Mouse (Mus musculus) neural tube, embryonic 12.5 days (tissue): ENCODE measurements around the gene Ubap1. TPM values are rescaled to one million over a fixed set of nuclear protein-coding genes. Genes with fewer than 3 reads are reported as not detected.

Source experiments
- ATAC-seq: fragments of 200-750 bp; cut with Nextera tagmentation; 2 replicates; pipeline ENCODE4 v1.8.0; 2017; ENCODE audit warnings: low read depth, mild to moderate bottlenecking, moderate TSS enrichment, moderate library complexity; ENCODE audit not compliant: low FRiP score
- H3K27ac ChIP-seq: fragments of 300-500 bp; sonication (generic); 2 replicates; pipeline ENCODE4 v1.5.1; 2016
- H3K27me3 ChIP-seq: fragments of 300-500 bp; sonication (generic); replicated peaks from 2 replicates; pipeline ENCODE4 v1.6.1; 2016; ENCODE audit warnings: mild to moderate bottlenecking
- H3K36me3 ChIP-seq: fragments of 300-500 bp; sonication (generic); 2 replicates; pipeline ENCODE4 v1.6.1; 2016; ENCODE audit warnings: mild to moderate bottlenecking
- H3K4me1 ChIP-seq: fragments of 300-500 bp; sonication (generic); 2 replicates; pipeline ENCODE4 v1.6.1; 2016
- H3K4me2 ChIP-seq: fragments of 300-500 bp; sonication (generic); replicated peaks from 2 replicates; pipeline ENCODE4 v1.6.1; 2016; ENCODE audit warnings: mild to moderate bottlenecking
- H3K4me3 ChIP-seq: fragments of 300-500 bp; sonication (generic); 2 replicates; pipeline ENCODE4 v1.5.1; 2016
- H3K9ac ChIP-seq: fragments of 300-500 bp; sonication (generic); 2 replicates; pipeline ENCODE4 v1.6.1; 2016; ENCODE audit warnings: mild to moderate bottlenecking
- H3K9me3 ChIP-seq: fragments of 300-500 bp; sonication (generic); 2 replicates; pipeline ENCODE4 v1.6.1; 2016; ENCODE audit warnings: mild to moderate bottlenecking
- WGBS: fragments of 180-500 bp; shearing (Covaris S2); methylation state at CpG from one replicate; pipeline ENCODE4 v1.1.7; 2016; 5-methylcytosine and 5-hydroxymethylcytosine counted together
- polyA plus RNA-seq: library from polyadenylated mRNA; unstranded; fragments of >200 nt; fragmentation: Nextera tagmentation; extraction: Ambion mirVana; gene quantifications from 2 replicates; pipeline ENCODE4 v1.2.1, GENCODE M21; 2016

The Ubap1 gene
- polyA plus RNA-seq, 1 experiment from 2014 or later = 84.6 TPM

GRCm38 (mm10) chr4:41359358-41359757 is 10.6 kb downstream of the Ubap1 start:
- WGBS = 92% methylated on average over 7 of the region's 7 CpGs
- H3K27me3 ChIP-seq = no peaks in the 10 kb centered on the region
- no peak overlapping the region for H3K4me3 ChIP-seq
- no peak overlapping the region for H3K4me2 ChIP-seq
- H3K9me3 ChIP-seq = no peaks in the 10 kb centered on the region
- no peak overlapping the region for H3K9ac ChIP-seq
- H3K36me3 ChIP-seq = peaks cover 8% of the 10 kb centered on the region; the same call in 1 of the 2 replicates
- no peak for ATAC-seq
- no peak overlapping the region for H3K27ac ChIP-seq
- H3K4me1 ChIP-seq = no peaks in the 10 kb centered on the region

DNA sequence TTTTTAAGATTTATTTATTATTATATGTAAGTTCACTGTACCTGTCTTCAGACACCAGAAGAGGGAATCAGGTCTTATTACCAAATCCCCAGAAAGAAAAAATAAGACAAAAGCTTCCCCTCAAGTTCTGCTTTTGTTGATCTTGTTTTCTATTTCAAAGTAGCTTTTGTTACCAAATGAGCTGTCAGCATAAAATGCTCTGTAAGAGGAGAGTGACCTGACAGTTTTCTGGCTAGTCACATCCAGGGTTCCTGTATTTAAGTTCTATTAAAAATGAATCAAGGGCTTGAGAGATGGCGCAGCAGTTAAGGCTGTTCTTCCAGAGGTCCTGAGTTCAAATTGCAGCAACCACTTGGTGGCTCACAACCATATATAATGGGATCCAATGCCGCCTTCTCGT is 12.3 kb downstream of the Ubap1 start:
- Histone ChIP-seq H3K27ac (no peak overlapping the region), H3K36me3 (no peaks in the 10 kb centered on the region; the same call in 1 of the 2 replicates), H3K4me1 (no peaks in the 10 kb centered on the region), H3K9ac (no peak overlapping the region), H3K27me3 (no peaks in the 10 kb centered on the region), H3K4me2 (no peak overlapping the region), H3K9me3 (no peaks in the 10 kb centered on the region), H3K4me3 (no peak overlapping the region)
- no peak for ATAC-seq
- 96% methylated on average over 3 of the region's 3 CpGs for WGBS

- Histone ChIP-seq H3K27me3 (no peaks in the 10 kb centered on the region), H3K4me3 (no peak overlapping the region), H3K9ac (no peak overlapping the region), H3K4me1 (no peaks in the 10 kb centered on the region), H3K9me3 (no peaks in the 10 kb centered on the region), H3K36me3 (peaks cover 24% of the 10 kb centered on the region), H3K4me2 (no peak overlapping the region), H3K27ac (no peak overlapping the region)
- ATAC-seq = no peak
- 91% methylated on average over 4 of the region's 4 CpGs for WGBS
Observed at GRCm38 (mm10) chr4:41368198-41368597, 19.4 kb downstream of the Ubap1 start.

DNA sequence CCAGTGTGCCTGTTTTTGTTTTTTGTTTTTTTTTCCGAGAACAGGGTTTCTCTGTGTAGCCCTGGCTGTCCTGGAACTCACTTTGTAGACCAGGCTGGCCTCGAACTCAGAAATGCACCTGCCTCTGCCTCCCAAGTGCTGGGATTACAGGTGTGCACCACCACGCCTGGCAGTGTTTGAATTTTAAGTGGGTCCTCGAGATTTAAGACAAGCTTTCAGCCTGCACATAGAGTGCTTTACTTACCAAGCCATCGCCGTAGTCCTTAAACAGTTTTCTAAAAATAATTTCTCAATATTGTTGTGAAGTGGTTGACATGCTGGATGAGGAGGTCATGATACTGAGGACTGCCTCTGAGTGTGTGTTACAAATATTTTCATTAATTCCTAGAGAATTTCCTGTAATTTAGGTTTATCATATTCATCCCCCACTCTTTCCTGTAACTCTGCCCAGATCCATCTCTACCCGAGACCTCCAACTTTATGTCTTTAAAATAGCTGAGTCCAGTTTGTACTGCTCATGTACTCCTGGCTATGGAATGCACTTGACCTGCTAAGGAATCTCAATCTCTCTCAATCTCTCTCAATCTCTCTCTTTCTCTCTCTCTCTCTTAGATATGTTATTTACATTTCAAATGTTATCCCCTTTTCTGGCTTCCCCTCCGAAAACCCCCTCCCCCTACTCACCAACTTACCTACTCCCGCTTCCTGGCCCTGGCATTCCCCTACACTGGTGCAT is 21.1 kb downstream of the Ubap1 start:
- Histone ChIP-seq H3K4me3 (no peak overlapping the region), H3K36me3 (peaks cover 36% of the 10 kb centered on the region), H3K4me2 (no peak overlapping the region), H3K9ac (no peak overlapping the region), H3K27me3 (no peaks in the 10 kb centered on the region), H3K4me1 (no peaks in the 10 kb centered on the region), H3K27ac (no peak overlapping the region), H3K9me3 (no peaks in the 10 kb centered on the region)
- 95% methylated on average over 9 of the region's 9 CpGs for WGBS
- no peak for ATAC-seq

GRCm38 (mm10) chr4:41377567-41377966 is 28.8 kb downstream of the Ubap1 start:
- Histone ChIP-seq H3K4me2 (no peak overlapping the region), H3K9ac (no peak overlapping the region), H3K9me3 (no peaks in the 10 kb centered on the region), H3K36me3 (peaks cover 80% of the 10 kb centered on the region), H3K27ac (no peak overlapping the region), H3K4me3 (no peak overlapping the region), H3K4me1 (peaks cover 6% of the 10 kb centered on the region; the same call in 1 of the 2 replicates), H3K27me3 (no peaks in the 10 kb centered on the region)
- ATAC-seq = no peak

- 91% methylated on average over 5 of the region's 5 CpGs for WGBS
- ATAC-seq = no peak
- H3K27ac ChIP-seq = no peak overlapping the region
Observed at GRCm38 (mm10) chr4:41381213-41381950, 32.6 kb downstream of the Ubap1 start.

GRCm38 (mm10) chr4:41386412-41386975 is 37.7 kb downstream of the Ubap1 start:
- peaks cover 58% of the 10 kb centered on the region for H3K36me3 ChIP-seq

More at GRCm38 (mm10) chr4:41381213-41381950, 32.6 kb downstream of the Ubap1 start:
- Histone ChIP-seq H3K4me1 (peaks cover 6% of the 10 kb centered on the region; the same call in 1 of the 2 replicates), H3K4me3 (no peak overlapping the region), H3K4me2 (no peak overlapping the region), H3K9ac (no peak overlapping the region), H3K27me3 (no peaks in the 10 kb centered on the region), H3K36me3 (peaks cover 64% of the 10 kb centered on the region), H3K9me3 (no peaks in the 10 kb centered on the region)

DNA sequence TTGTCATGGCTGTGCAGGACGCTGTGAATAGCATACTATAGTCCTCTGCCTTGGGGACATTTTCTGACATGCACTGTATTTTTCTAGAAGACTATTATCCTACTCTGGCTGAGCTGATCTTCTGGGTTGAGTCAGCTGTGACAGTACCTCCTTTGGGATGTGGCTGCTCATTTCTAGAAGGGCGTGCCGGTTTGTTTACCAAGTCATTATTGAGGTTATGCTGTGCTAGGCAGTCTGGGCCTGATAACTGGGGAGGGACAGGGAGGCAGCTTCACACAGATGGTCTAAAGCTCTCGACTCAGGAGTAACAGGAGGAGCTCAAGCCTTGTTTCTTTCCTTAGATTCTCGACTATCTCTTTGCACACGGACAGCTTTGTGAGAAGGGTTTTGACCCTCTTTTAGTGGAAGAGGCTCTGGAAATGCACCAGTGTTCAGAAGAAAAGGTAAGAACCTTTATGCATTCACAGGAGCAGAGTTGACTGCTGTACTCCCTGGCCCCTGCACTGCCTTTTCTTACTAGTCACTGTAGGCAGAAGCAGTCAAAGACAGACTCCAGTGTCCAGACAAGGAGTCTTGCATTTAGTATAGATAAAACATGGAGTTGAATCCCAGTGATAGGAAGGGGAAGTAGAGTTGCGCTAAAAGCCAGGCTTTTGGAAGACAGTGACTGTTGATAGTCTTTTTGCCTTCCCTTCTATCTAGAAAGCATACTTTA is 39.1 kb downstream of the Ubap1 start:
- Histone ChIP-seq H3K4me2 (no peak overlapping the region), H3K27ac (no peak overlapping the region), H3K36me3 (peaks cover 65% of the 10 kb centered on the region), H3K9ac (no peak overlapping the region), H3K27me3 (no peaks in the 10 kb centered on the region), H3K4me3 (no peak overlapping the region), H3K4me1 (no peaks in the 10 kb centered on the region), H3K9me3 (no peaks in the 10 kb centered on the region)
- no peak for ATAC-seq
- 88% methylated on average over 7 of the region's 7 CpGs for WGBS

More at GRCm38 (mm10) chr4:41386412-41386975, 37.7 kb downstream of the Ubap1 start:
- Histone ChIP-seq H3K4me2 (no peak overlapping the region), H3K9me3 (no peaks in the 10 kb centered on the region), H3K4me3 (no peak overlapping the region), H3K27ac (no peak overlapping the region), H3K27me3 (no peaks in the 10 kb centered on the region), H3K4me1 (no peaks in the 10 kb centered on the region), H3K9ac (no peak overlapping the region)
- ATAC-seq = no peak
- 77% methylated on average over 1 of the region's 1 CpGs for WGBS

DNA sequence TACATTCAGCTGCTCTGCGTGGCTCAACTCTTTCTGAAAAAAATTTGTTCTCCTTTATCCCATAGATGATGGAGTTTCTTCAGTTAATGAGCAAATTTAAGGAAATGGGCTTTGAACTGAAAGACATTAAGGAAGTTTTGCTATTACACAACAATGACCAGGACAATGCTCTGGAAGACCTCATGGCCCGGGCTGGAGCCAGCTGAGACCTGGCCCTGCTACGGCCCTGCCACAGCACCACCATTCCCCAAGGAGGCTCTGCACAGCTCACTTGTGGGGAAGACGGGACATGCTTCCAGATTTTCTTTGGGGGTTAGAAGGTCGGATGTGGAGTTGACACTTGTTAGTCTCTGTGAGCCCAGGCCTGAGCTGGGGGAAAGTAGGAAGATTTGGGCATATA is 39.8 kb downstream of the Ubap1 start:
- no peak overlapping the region for H3K9ac ChIP-seq
- no peak overlapping the region for H3K4me2 ChIP-seq
- H3K27ac ChIP-seq = no peak overlapping the region
- H3K9me3 ChIP-seq = no peaks in the 10 kb centered on the region
- peaks cover 66% of the 10 kb centered on the region for H3K36me3 ChIP-seq
- H3K4me1 ChIP-seq = no peaks in the 10 kb centered on the region
- WGBS = 91% methylated on average over 5 of the region's 5 CpGs
- no peaks in the 10 kb centered on the region for H3K27me3 ChIP-seq
- no peak overlapping the region for H3K4me3 ChIP-seq
- no peak for ATAC-seq

GRCm38 (mm10) chr4:41389240-41389639 is 40.4 kb downstream of the Ubap1 start:
- Histone ChIP-seq H3K9ac (no peak overlapping the region), H3K9me3 (no peaks in the 10 kb centered on the region), H3K4me3 (no peak overlapping the region), H3K27me3 (no peaks in the 10 kb centered on the region), H3K36me3 (peaks cover 70% of the 10 kb centered on the region), H3K4me2 (no peak overlapping the region), H3K4me1 (no peaks in the 10 kb centered on the region), H3K27ac (no peak overlapping the region)
- WGBS = 95% methylated on average over 5 of the region's 5 CpGs
- no peak for ATAC-seq

DNA sequence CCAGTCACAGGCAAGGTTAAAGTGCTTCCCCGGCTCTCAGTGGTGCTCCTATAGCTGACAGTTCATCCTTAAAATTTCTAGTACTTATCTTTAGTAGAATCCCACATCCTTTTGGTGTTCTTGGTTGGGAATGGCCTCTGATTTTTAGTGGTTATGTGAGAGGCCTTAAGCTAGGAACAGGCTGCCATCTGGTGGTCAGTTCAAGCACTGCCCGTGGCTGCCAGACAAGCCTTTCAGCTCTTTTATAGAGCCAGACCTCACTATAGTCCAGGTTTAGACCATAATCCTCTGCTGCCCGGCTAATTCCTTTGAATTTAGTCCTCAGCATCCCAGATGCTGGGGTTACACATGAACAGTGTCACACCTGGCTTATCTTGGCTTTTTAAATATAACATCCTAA is 41.3 kb downstream of the Ubap1 start:
- H3K4me1 ChIP-seq = no peaks in the 10 kb centered on the region
- H3K27me3 ChIP-seq = no peaks in the 10 kb centered on the region
- peaks cover 79% of the 10 kb centered on the region for H3K36me3 ChIP-seq
- H3K27ac ChIP-seq = no peak overlapping the region
- WGBS = 33% methylated on average over 3 of the region's 3 CpGs
- H3K4me2 ChIP-seq = no peak overlapping the region
- H3K4me3 ChIP-seq = no peak overlapping the region
- no peaks in the 10 kb centered on the region for H3K9me3 ChIP-seq
- H3K9ac ChIP-seq = no peak overlapping the region
- ATAC-seq = peak; percentile 50

GRCm38 (mm10) chr4:41391015-41391414 is 42.2 kb downstream of the Ubap1 start:
- Histone ChIP-seq H3K9ac (no peak overlapping the region), H3K36me3 (peaks cover 86% of the 10 kb centered on the region), H3K4me2 (no peak overlapping the region), H3K27me3 (no peaks in the 10 kb centered on the region), H3K27ac (no peak overlapping the region), H3K4me1 (no peaks in the 10 kb centered on the region), H3K4me3 (no peak overlapping the region), H3K9me3 (no peaks in the 10 kb centered on the region)
- WGBS = 92% methylated on average over 2 of the region's 2 CpGs
- ATAC-seq = no peak
